In genomic region chr4:120741303-120741702, GRCm38 (mm10) we compare ENCODE assay signal across 15 mouse cellular contexts. TPM values are rescaled to one million over a fixed set of nuclear protein-coding genes. Genes with fewer than 3 reads are reported as not detected.
DNase-seq lines count a peak whose midpoint lies in the region; ATAC-seq and TF ChIP-seq lines count a peak whose summit lies in the region.
"Had no signal": no experiment of that assay in that cellular context is flagged by ENCODE, and none has a peak within 500 bp of the region (broad histone marks: within the 10 kb centered on the region; RNA-seq: fewer than 3 reads in every experiment).

No protein-coding gene starts in this region.

- no peak overlapping the region for H3K4me2 ChIP-seq in lung, postnatal 0 days (replicated peaks; ENCODE audit: low read depth, low read length)
- H3K4me2 ChIP-seq: heart, embryonic 12.5 days; liver, embryonic 11.5 days had no signal

- no peaks in the 10 kb centered on the region for H3K9me3 ChIP-seq in lung, postnatal 0 days (ENCODE audit: low read length)
- no peaks in the 10 kb centered on the region for H3K9me3 ChIP-seq in embryonic facial prominence, embryonic 10.5 days
- H3K9me3 ChIP-seq: heart, embryonic 12.5 days had no signal

- H3K9ac ChIP-seq in lung, postnatal 0 days (replicated peaks; ENCODE audit: low read depth), result no peak overlapping the region
- H3K9ac ChIP-seq: heart, embryonic 12.5 days had no signal

- peak; percentile 49 for DNase-seq in gastrocnemius, adult 18-20 months (ENCODE audit: low spot score)
- DNase-seq in gastrocnemius, postnatal 10 days, result no peak
- DNase-seq in lung, postnatal 0 days (ENCODE audit: low spot score), result no peak
- DNase-seq in lung, postnatal 14 days, result no peak
- peak; percentile 56 for DNase-seq in adipocyte (ENCODE audit: low spot score)
- DNase-seq in embryonic facial prominence, embryonic 10.5 days (ENCODE audit: low spot score), result peak; percentile 24
- DNase-seq in thymus, postnatal 10 days (ENCODE audit: low spot score in 2 of 2), result no peak
- DNase-seq in frontal cortex, postnatal 10 days (ENCODE audit: low spot score in 2 of 2), result no peak
- DNase-seq: cerebellum, adult 8-10 months; right cerebral cortex, adult 18-20 months had no signal

- 0 out of 2 replicates have a peak, but pooled peaks cover 5% of the 10 kb centered on the region for H3K27me3 ChIP-seq in lung, postnatal 0 days (replicated peaks; ENCODE audit: insufficient read depth, low read length)
- peaks cover 91% of the 10 kb centered on the region for H3K27me3 ChIP-seq in embryonic facial prominence, embryonic 10.5 days (replicated peaks; ENCODE audit: low read depth, poor library complexity, severe bottlenecking)

- no peak for TF ChIP-seq CTCF in lung, postnatal 0 days (IDR thresholded peaks at IDR 0.05)

- no peaks in the 10 kb centered on the region for H3K36me3 ChIP-seq in lung, postnatal 0 days (ENCODE audit: insufficient read depth, low read length)
- no peaks in the 10 kb centered on the region for H3K36me3 ChIP-seq in embryonic facial prominence, embryonic 10.5 days (replicated peaks)
- H3K36me3 ChIP-seq: heart, embryonic 12.5 days had no signal

- no peak overlapping the region for H3K27ac ChIP-seq in lung, postnatal 0 days (ENCODE audit: low read length)
- H3K27ac ChIP-seq in embryonic facial prominence, embryonic 10.5 days (replicated peaks), result no peak overlapping the region
- H3K27ac ChIP-seq: kidney, postnatal 0 days had no signal

- no peak overlapping the region for H3K4me3 ChIP-seq in lung, postnatal 0 days (ENCODE audit: low read depth, low read length)
- no peak overlapping the region for H3K4me3 ChIP-seq in embryonic facial prominence, embryonic 10.5 days
- H3K4me3 ChIP-seq: heart, embryonic 12.5 days had no signal

- no peak for TF ChIP-seq EP300 in lung, postnatal 0 days (IDR thresholded peaks at IDR 0.05)

- no peaks in the 10 kb centered on the region for H3K4me1 ChIP-seq in lung, postnatal 0 days (ENCODE audit: insufficient read depth, low read depth, low read length)
- H3K4me1 ChIP-seq in embryonic facial prominence, embryonic 10.5 days, result peaks cover 40% of the 10 kb centered on the region
- H3K4me1 ChIP-seq: heart, embryonic 12.5 days had no signal

- ATAC-seq in lung, postnatal 0 days, result peak; percentile 53
- ATAC-seq: hindbrain, embryonic 16.5 days had no signal

- WGBS in lung, postnatal 0 days, result 71% methylated on average over 6 of the region's 6 CpGs
- 70% methylated on average over 6 of the region's 6 CpGs for WGBS in embryonic facial prominence, embryonic 10.5 days

RNA-seq across cellular contexts. Expression of gene Kcnq4, which starts 7.1 kb away (rescaled TPM):
- total RNA-seq in gastrocnemius, adult 18-20 months (2021), result 10 to 100 TPM; 14.2 to 17.0 TPM
- 10 to 100 TPM; 20.2 to 22.3 TPM for total RNA-seq in gastrocnemius, postnatal 10 days (2021)
- polyA plus RNA-seq in lung, postnatal 0 days (2015; fragmentation: Nextera tagmentation; extraction: Ambion mirVana), result 3.1 and 3.9 TPM in 2 replicates
- polyA plus RNA-seq in embryonic facial prominence, embryonic 10.5 days (2016; fragmentation: Nextera tagmentation; extraction: Ambion mirVana), result 4.2 and 5.6 TPM in 2 replicates
- total RNA-seq: megakaryocyte-erythroid progenitor cell, adult 5-6 weeks had no signal

Comparison
In these comparisons a context has a peak if more than half of its experiments do, and no peak if none do; other contexts are left out.
1. DNase-seq: peak in gastrocnemius, adult 18-20 months (single experiment), adipocyte (single experiment) and embryonic facial prominence, embryonic 10.5 days (single experiment); none in gastrocnemius, postnatal 10 days (single experiment), lung, postnatal 0 days (single experiment), lung, postnatal 14 days (single experiment), thymus, postnatal 10 days (0 of 2) and frontal cortex, postnatal 10 days (0 of 2).